Mouse (Mus musculus) cortical plate, adult 2 months (tissue): ENCODE results near the gene Syt16. TPM values are rescaled to one million over a fixed set of nuclear protein-coding genes. Genes with fewer than 3 reads are reported as not detected.

Source experiments
- H3K27ac ChIP-seq: fragments of 200-500 bp; 2 replicates; pipeline ENCODE4 v1.5.1; 2012; ENCODE audit warnings: low read length, control low read depth, inconsistent platforms; ENCODE audit not compliant: insufficient read depth
- H3K4me1 ChIP-seq: fragments of 200-500 bp; 2 replicates; pipeline ENCODE4 v1.6.1; 2011; ENCODE audit warnings: low read length; ENCODE audit not compliant: control insufficient read depth, insufficient read depth
- H3K4me3 ChIP-seq: fragments of 200-500 bp; 2 replicates; pipeline ENCODE4 v1.5.1; 2011; ENCODE audit warnings: mild to moderate bottlenecking, low read length, control low read depth; ENCODE audit not compliant: insufficient read depth
- CTCF ChIP-seq: fragments of 200-500 bp; IDR thresholded peaks from 2 replicates; pipeline ENCODE4 v1.5.1; 2011; ENCODE audit warnings: mild to moderate bottlenecking, control low read depth, low read length; ENCODE audit not compliant: insufficient read depth; ENCODE audit errors: extremely low read depth
- POLR2A ChIP-seq: fragments of 200-500 bp; IDR thresholded peaks from 2 replicates; pipeline ENCODE4 v1.6.1; 2011; ENCODE audit warnings: mild to moderate bottlenecking, low read length, control low read depth; ENCODE audit not compliant: insufficient read depth; ENCODE audit errors: extremely low read depth
- polyA plus RNA-seq: library from polyadenylated mRNA; depleted of rRNA; stranded (reverse); fragments of >200 nt; gene quantifications from 2 replicates; pipeline ENCODE4 v1.2.3, GENCODE M21; 2012

Syt16 gene
- polyA plus RNA-seq, 1 experiment: 64.3 TPM

- no peak overlapping the region for H3K4me3 ChIP-seq
- no peak overlapping the region for H3K27ac ChIP-seq
- peaks cover 8% of the 10 kb centered on the region for H3K4me1 ChIP-seq
- TF ChIP-seq CTCF (peak; percentile 76), POLR2A (no peak)
Observed at GRCm38 (mm10) chr12:74055336-74055931, 58.0 kb downstream of the Syt16 start.

DNA sequence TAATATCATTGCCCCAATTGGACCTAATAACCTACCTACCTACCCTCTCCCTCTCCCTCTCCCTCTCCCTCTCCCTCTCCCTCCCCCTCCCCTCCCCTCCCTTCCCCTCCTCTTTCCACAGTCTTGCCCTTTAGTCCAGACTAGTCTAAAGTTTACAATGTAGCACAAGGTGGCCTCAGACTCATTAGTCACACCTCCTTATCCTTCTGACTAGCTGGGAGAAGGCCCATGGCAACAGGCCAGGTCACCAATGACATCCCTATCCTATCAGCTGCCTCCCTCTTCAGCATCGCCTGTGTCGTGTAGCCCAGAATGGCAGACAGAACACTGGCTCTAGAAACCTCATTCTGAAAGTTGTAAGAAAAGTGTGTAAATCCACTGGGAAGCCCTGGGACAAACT is 58.7 kb downstream of the Syt16 start:
- H3K4me3 ChIP-seq: no peak overlapping the region
- no peak overlapping the region for H3K27ac ChIP-seq
- peaks cover 8% of the 10 kb centered on the region for H3K4me1 ChIP-seq
- TF ChIP-seq POLR2A (no peak), CTCF (no peak)

GRCm38 (mm10) chr12:74062547-74062946 is 65.1 kb downstream of the Syt16 start:
- Histone ChIP-seq H3K27ac (no peak overlapping the region), H3K4me3 (no peak overlapping the region), H3K4me1 (peaks cover 9% of the 10 kb centered on the region; the same call in 1 of the 2 replicates)
- TF ChIP-seq POLR2A (no peak), CTCF (no peak)

GRCm38 (mm10) chr12:74068912-74069311 is 71.5 kb downstream of the Syt16 start:
- Histone ChIP-seq H3K4me3 (no peak overlapping the region), H3K4me1 (no peaks in the 10 kb centered on the region; the same call in 1 of the 2 replicates), H3K27ac (no peak overlapping the region)
- TF ChIP-seq CTCF (no peak), POLR2A (no peak)

GRCm38 (mm10) chr12:74075590-74075989 is 78.1 kb downstream of the Syt16 start:
- H3K27ac ChIP-seq: peak overlapping the region; percentile 91; the same call in 1 of the 2 replicates
- no peak overlapping the region for H3K4me3 ChIP-seq
- TF ChIP-seq CTCF: no peak
- no peak for TF ChIP-seq POLR2A
- peaks cover 8% of the 10 kb centered on the region for H3K4me1 ChIP-seq

GRCm38 (mm10) chr12:74076091-74076490 is 78.6 kb downstream of the Syt16 start:
- no peak for TF ChIP-seq POLR2A
- Histone ChIP-seq H3K4me3 (no peak overlapping the region), H3K4me1 (peaks cover 8% of the 10 kb centered on the region), H3K27ac (peak overlapping the region; percentile 91; the same call in 1 of the 2 replicates)

DNA sequence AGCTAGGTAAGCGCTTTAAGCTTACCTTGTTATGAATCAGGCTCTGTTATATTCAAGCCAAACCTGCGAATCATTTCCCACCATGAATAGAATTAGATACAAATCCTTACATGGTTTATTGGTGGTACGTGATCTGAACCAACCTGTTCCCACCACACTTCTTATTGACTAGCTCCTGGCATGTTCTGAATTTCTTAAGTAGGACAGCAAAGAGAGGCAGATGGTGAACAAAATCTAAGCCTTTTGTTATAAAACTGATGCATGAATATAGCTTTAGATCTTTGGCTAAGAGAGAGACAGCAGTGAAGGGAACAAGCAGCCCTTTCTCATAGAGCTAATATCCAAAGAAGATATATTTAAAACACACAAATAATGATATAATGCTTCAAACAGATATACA is 83.7 kb downstream of the Syt16 start:
- no peak for TF ChIP-seq POLR2A
- no peak for TF ChIP-seq CTCF
- Histone ChIP-seq H3K4me3 (no peak overlapping the region), H3K4me1 (peaks cover 5% of the 10 kb centered on the region), H3K27ac (no peak overlapping the region)

DNA sequence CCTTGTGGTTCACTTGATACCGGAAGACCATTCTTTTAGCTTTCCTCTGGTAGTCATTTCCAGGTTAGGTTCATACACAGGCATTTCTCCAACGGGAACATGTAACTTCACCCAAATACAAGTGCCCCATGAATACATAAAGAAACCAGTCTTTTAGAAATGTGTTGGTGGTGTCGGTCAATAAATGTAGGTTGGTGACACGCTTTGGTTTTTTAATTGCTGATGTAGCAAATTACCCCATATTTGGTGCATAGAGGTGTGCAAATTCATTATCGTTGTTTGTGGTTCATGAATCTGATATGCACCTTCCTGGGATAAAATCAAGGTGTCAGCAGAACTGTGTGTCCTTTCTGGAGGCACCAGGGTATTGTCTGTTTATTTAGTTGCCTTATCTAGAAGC is 86.9 kb downstream of the Syt16 start:
- H3K4me3 ChIP-seq: no peak overlapping the region
- H3K4me1 ChIP-seq: no peaks in the 10 kb centered on the region
- TF ChIP-seq POLR2A: no peak
- no peak for TF ChIP-seq CTCF
- no peak overlapping the region for H3K27ac ChIP-seq

DNA sequence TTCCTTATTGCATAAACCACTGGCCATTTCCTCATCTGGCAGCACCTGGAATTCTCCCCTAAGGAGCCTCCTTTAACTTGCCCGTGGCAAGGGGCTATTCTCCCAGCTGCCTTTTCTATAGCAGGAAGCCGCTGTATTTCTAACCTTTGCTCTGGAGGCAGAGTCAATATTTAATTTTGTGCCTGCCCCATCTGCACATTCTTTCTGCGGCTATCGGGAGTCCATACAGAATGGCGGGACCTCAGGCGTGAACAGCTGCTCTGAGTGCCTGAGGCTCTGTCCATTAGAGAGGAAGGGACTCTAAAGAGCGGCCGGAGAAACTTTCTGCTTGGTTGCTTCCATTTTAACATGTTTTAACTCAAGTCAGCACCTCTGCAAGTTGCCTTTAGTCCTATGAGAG is 89.6 kb downstream of the Syt16 start:
- Histone ChIP-seq H3K27ac (no peak overlapping the region), H3K4me1 (peaks cover 1% of the 10 kb centered on the region; the same call in 1 of the 2 replicates), H3K4me3 (no peak overlapping the region)
- TF ChIP-seq POLR2A (no peak), CTCF (no peak)

DNA sequence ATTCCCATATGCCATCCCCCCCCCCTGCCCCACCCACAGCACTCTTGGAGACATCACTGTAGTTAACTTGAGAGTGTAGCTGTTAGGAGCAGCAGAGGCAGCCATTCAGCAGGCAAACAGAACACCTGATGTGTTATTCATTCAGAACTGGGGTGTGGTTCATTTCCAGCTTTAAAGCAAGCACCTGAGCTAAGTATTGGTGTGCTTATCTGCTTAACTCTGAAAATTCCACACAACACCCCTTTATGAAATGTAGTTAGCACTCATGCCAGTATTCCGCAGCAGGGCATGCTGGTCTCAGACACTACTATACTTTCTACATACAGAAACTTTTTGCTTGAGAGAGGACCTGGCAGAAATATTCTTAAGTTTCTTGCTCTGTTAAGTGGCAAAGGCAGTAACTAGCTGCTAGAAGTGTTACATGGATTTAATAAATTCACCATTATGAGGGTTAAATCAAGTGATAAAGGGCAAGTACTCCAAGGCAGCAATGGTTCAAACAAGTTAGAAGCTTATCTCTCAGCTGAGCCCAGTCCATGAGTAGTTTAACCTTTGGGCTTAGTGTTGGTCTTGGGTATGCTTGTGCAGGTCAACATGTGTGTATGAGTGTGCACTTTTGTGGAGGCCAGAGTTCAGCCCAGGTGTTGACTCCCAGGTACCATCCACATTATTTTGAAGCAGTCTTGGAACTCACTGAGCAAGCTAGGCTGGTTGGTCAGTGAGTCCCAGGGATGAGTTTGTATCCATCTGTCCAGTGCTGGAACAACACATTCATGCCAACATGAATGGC is 92.1 kb downstream of the Syt16 start:
- Histone ChIP-seq H3K4me3 (no peak overlapping the region), H3K4me1 (peaks cover 1% of the 10 kb centered on the region; the same call in 1 of the 2 replicates), H3K27ac (no peak overlapping the region)
- TF ChIP-seq POLR2A (no peak), CTCF (no peak)
